Mouse (Mus musculus) frontal cortex, postnatal 25 days (tissue): ENCODE measurements around the gene Dmrta2.

ENCODE experiments used
- DNase-seq, 2 experiments: peaks; one replicate each; pipeline ENCODE4 v3.0.0; 2022; ENCODE audit warnings: low spot score in 2 of 2

Gene Dmrta2

GRCm38 (mm10) chr4:110021956-110022625 is 44.2 kb downstream of the Dmrta2 start:
- DNase-seq: peak; percentile 83 to 92

- no peak for DNase-seq
Measured at GRCm38 (mm10) chr4:110028461-110029188, 50.8 kb downstream of the Dmrta2 start.

GRCm38 (mm10) chr4:110029446-110029845 is 51.6 kb downstream of the Dmrta2 start:
- DNase-seq: no peak
